Mouse (Mus musculus) 416B (cell line): Measurements from ENCODE around the gene Trim2.

Experiments
- DNase-seq: peaks from one replicate; pipeline ENCODE4 v3.0.0; 2011; ENCODE audit warnings: low read depth

Gene Trim2

DNA sequence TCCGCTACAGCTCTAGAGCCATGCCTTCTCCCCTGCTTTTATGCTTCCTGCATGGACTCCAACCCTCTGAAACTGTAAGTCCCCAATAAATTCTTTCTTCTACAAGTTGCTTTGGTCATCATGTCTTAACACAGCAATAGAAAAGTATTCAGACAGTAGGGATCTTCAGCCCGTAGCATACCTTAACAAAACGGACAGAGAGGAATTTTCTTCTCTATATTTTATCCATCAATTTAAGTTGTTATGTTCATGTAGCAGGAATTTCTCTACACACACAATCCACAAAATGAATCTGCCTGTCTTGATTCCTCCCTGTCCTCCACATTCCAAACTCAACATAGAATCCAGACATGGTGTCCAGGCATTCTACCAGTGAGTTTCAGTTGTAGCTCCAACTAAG lies at the start of gene Trim2:
Gene Trim2 (minus strand): TSS at position 101 of the 400 bp plus-strand sequence.
- DNase-seq = no peak

DNA sequence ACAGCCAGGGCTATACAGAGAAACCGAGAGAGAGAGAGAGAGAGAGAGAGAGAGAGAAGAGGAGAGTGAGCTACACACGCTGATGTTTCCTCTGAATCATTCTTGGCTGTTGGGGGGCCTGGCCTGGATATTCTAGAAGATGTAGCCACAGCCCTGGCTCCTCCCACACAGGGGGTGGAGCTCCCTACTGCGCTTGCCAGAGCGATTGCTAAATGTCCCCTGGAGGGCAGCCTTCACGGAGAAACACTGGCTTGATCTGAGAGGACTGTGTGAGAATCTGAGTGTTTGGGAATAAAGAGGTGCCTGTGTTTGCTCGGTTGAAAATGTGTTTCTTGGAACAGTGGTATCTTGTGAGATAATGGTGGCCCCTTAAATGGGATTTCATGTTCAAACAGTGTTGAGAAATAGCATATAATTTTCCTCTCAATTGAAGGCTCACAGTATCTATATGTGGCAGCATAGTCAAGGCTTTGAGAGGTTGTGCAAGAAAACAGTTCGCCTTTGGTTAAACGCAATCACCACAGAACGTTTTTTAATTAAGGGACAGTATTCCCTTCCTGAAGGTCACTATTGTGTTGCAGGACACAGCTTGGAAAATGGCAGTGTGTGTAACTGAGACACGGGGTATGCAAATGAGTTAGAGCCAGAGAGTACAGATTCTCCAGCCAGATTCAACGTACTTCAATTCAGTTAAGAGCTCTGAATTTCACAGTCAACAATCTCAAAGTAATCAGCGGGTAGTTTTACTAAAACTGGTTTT lies 49.4 kb upstream of the Trim2 start:
- peak; percentile 96 for DNase-seq

DNA sequence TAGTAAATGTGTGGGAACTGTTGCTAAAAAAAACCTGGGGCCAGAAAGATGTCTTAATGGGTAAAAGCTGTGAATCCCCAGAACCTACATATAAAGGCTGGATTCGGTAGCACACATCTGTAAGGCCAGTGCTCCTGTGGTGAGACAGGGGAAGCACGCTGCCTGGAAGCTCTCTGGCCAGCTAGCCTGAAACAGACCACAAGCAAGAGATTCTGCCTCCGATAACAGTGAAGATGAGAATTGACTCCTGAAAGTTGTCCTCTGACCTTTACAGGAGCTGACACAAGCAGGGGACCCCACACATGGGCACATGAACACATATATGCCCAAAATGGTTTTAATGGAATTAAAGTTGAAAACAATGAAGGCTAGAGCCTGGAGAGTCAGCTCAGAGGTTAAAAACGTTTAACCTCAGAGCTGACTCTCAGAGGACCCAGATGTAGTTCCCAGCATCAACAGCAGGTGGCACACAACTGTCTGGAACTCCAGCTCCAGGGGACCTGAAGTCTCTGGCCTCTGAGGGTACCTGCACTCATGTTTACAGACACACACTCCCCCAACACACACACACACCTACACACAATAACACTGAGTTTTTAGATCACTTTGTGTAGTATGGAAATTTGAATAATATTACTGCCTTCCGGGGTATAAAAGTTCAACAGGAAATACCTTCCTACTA lies 45.8 kb upstream of the Trim2 start:
- DNase-seq = peak; percentile 89

DNA sequence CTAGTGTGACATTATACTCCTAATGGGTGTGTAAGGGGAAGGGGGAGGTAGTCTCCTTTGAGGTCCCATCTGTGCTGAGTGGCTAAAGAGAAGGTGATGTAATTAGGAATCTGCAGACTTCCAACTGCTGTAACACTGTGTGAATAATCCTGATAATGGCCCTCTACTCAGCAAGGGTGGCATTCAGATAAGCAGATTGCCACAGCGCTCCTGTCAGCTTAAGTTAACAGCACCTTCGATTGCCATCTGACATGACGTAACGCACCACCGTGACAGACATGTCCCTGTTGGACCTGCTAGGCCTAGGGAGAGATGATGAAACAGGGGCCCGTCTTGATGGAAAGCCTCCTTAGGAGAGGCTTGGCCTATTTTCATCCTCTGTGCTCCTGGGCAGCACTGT lies 43.6 kb upstream of the Trim2 start:
- peak; percentile 68 for DNase-seq

DNA sequence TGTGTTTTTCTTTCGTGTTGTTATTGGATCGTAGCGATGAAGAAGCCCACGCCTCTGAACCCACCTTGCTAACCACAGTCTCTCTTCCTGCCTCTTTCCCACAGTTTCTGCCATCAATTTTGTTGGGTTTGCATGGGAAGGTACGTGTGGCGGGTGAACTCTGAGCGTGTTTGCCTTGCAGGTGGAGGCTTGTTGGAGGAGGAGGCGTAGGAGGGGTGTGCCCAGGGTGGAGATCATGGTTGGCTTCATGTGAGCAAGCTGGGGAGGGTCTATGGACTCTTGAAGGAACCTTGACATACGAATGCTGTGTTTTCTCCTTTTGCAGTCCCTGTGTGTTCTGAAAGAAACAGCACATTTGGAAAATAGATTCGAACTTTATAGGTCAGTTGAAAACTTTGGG lies 43.1 kb upstream of the Trim2 start:
- DNase-seq = no peak

DNA sequence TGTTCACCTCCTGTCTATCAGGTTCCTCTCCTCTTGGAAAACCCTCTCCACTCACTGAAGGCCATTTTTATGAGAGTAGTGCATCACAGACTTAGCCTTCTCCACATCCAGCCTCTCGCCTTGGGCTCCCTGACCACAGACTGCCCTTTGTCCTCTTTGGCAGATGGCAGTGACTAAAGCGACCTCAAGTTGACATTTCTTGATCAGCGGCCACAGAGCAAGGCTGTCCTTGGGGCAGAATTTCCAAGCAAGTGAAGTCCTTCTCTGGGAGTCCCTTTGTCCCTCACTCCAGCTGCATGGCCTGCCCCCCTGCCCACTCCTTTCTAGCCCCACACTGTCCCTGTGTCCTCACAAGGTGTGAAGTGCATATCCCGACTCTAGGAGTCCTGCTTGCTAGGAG lies 40.7 kb upstream of the Trim2 start:
- DNase-seq = peak; percentile 56

DNA sequence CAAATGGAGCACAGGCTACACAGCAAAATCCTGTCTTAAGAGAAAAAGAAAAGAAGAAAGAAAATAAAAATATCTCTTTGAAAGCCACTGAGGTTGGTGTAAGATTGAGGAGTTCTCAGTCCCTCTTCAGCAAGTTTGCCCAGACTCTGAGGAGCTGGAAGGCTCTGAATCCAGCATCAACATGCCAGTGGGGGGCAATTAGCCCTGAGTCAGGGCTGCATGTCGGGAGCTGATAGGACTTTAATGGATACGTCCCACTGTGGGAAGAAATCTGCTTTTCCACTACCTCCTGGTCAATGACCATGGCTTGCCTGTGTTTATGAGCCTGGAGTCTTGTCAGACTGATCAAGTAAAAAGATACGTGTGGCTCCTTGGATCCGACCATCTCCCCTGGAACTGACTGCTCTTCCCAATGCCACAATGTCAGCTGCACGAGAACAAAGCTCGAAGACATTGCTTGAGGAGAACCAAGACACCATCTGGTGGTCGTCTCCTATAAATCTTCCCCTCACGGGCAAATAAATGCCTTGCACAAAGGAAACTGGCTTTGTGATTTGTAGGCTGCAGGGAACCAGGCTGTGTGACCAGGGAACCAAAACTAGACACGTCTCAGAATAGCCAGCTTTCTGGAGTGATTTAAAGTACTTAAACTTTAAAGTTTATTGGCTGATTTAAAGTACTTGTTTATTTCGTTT lies 39.9 kb upstream of the Trim2 start:
- DNase-seq = peak; percentile 41

DNA sequence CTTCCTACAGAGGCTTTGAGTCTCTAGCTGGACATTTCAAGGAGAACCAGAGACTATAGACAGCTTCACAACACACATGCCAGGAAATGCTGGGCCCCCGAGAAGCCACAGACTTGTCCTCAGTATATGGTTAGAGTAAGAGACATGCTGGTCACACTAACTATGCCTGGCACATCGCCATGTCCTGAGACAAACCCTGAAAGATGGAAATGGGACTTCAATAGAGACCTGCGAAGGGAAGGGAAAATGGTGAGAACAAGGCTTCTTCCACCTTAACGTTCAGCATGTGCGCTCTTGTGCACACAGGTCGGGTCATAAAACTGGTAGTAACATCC lies 38.9 kb upstream of the Trim2 start:
- DNase-seq = peak; percentile 88

DNA sequence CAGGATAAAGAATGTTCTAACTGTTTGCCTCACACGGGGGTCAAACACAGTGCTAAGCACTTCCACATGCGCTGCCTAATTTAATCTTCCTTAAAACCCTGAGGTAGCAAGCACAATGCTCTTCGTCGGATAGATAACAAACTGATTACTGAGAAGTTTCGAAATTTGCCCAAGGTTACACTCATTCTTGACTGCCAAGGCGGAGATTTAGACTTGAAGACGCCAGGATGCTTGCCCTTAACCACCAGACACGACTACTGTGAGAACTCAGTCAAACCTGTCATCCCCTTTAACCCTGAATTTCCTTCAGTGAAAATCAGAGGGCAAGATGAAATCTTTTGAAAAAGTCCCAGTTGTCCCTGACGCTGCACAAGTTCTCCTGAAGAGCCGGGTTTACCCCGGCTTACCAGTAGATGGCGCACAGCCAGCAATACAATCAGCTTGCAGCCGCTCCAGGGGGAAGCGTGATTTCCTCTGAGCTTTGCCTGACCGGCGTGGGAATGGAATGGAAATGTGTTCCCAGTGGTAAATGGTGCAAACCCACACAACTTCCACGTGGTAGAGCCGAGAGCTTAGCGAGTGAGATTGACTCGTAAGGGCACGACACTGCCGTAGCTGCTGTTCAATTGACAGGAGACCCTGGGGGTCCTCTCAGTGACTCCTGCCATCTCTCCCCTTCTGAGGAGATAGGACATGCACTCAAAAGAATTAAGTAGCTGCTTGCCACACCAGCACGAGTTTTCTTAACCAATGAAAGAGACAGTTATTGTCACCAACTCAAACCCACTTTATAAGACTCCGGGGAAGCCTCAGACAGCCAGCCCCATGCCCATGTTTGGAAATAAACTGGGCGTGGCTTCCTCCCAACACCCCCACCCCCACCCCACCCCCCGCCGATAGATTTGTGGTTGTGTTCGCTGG lies 38.3 kb upstream of the Trim2 start:
- DNase-seq = peak; percentile 86

DNA sequence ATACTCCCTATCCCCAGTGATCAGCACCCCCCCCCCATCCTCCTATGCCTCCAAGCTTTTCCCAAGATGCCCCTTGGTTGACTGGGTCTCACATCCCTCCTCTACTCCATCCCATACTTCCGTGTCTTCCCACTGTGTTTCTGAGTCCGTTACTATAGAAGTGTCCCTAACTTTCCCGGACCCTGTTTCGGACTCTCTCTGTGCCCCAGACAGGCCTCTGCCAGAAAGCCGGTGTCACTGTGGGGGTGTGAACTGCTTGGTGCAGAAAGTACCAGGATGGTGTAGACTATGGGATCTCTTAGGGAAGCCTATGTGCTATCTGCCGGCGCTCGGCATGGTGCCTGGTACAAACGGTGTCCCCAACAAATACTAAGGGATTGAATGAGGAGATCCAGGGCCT lies 36.4 kb upstream of the Trim2 start:
- DNase-seq = no peak

DNA sequence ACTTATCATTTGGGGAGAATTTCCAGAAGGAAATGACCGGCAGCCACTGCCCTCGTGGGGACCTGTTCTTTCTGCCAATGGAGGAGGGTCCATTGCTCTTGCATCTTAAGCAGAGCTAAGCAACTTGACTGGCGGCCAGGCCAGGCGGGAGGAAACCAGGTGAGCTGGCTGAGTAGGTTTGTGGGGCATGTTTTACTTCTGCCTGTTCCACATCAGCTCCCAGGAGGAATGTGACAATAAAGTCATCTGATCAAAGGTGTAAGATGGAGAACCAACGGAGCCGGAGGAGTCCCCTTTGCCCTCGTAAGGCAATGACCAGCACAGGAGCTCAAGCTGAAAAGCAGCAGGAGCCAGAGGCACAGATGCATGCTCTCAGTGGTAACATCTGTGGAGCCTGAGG lies 35.1 kb upstream of the Trim2 start:
- DNase-seq = no peak

DNA sequence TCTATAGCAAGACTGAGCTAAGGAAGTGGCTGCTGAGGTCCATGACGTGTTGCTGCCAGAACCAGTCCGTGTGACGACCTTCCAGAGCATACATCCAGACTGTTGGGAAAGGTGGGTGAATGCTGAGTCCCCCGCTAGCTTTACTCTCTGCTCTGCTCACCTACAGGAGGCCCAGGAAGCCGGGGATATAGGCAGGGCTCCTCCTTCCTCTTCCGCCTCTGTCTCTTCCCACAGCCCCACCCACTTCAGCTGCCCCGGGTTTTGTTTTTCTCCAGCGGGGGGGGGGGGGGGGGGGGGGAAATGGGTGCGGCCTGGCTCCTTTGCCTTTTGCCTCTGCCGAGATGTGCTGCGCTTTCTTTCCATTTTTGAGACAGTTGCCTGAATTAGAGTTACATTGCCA lies 30.9 kb upstream of the Trim2 start:
- DNase-seq = peak; percentile 72

DNA sequence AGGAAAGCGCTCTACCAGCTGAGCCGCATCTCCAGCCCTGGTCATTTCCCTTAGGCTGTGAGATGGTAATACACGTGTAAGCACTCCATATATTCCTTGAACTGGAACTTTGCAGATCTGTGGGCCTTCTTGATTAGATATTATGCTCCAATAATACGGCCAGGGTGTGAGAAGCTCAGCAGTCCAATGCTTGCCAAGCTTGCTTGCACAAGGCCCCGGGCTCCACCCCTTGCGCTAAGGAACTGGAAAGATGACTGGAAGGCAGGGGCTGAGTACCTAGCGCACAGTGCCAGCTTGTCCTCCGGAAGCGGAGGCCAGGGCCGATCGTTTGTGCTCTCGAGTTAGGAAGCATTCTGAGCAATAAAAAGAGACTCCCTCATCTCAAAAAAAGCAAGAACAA lies 29.7 kb upstream of the Trim2 start:
- DNase-seq = no peak

DNA sequence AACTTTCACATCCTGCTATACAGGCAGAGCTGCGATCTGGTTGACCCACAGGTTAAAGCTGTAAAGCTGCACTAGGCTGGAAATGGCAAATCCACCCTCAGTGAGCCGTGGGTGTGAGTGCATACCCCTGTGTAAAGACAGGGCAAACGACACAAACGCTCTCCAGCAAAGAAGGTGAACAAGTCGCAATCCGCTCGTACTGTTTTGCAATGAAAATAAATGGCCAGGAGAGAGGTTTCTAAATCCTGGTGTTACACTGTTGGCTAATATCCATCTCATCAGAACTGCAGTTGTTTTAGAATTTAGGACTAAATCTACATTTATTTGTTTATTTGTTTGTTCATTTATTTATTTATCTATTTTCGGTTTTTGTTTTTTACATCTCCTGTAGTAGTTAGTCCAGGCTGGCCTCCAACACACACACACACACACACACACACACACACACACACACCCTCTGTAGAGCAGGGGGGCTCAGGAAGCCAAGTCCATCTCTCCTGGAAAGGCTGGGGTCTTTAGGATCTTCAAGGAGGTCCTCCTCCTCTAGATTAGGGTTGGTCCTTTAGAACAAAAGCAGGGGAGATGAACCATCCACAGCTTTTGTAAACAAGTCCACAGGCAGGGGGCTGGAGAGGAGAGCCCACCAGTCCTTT lies 28.9 kb upstream of the Trim2 start:
- DNase-seq = no peak

DNA sequence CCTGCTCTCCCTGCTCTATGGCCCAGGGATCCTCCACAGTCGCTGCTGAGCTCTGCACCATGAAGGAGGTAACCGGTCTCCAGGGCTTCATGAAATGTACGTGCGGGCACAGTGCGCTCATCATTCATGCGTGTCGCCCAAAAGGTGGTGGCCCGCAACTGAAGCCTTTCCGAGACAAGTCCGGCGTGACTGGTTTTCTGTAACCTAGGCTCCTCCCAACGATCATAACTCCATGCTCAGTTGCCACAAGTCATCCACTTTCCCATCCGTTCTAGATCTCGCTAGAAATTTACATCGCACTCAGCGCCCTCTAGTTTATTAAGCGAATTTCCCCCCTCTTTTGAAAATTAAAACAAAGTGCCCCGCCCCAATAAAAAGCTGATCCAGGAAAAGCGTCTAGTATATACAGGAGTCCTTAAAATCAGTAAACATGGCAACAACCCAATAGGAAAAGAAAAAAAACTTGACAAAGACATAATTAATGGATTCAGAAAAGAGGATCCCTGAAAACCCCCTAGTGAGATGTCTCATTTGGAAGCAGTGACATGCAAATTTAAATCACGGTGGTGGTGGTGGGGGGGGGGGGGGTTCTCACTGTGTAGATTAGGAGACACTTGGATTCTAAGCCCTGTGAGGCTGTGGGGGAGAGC lies 28.2 kb upstream of the Trim2 start:
- no peak for DNase-seq

DNA sequence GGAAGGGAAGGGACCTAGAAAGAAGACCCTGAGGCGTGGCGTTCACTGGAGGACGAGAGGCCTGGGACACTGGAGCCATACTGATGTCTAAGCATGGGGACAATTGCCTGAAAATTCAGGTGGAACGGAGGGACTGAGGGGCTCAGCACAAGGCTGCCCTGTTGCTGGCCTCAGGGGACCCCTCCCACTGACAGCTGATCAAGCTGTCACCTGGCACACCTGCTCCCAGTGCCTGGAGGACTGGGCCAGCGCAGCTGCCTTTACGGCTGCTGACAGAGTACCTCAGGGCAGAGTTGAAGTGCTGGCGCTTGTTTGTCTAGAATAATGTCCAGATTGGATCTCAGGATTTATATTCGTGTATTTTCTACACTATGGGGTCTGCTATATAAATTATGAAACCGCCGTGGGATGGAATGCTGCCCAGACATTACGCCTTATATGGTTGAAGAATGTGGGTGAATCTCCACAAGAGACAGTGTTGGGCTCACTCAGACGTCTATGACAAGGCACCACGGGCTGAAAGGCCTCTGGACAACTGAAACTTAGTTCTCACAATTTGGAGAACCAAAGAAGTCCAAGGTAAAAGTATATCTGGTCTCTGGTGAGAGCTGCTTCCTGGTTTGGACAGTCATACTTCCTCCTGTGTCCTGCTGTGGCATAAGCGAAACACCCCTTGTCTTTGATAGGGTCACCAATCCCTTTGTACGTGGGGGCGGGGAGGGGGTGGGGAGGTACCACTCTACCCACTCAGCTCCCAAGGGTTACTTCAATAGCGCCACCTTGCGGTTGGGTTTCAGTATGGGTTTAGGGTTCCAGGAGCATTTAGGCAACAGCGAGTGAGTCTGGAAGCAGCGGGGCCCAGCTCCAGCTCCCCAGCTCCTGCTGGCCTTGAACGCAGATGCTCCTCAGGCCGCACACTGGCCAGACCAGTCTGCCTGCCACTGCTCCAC lies 27.0 kb upstream of the Trim2 start:
- peak; percentile 91 for DNase-seq

DNA sequence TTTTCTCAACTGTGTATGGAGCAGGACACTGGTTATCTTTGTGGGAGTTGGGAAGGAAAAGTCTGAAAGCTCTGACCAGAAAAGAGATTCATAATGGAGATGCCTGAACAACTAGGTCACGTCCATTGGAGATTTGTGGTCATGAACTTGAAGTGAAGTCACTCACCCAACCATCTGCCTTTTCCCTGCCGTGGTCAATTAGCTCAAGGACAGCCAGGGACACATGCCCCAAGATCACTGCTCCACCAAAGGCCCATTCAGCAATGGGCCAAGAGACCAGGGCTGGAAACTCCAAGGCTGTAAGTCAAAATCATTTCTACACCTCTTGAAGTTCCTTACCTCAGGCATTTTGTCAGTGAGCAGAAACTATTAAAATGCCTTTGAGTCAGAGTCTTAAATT lies 23.5 kb upstream of the Trim2 start:
- no peak for DNase-seq

DNA sequence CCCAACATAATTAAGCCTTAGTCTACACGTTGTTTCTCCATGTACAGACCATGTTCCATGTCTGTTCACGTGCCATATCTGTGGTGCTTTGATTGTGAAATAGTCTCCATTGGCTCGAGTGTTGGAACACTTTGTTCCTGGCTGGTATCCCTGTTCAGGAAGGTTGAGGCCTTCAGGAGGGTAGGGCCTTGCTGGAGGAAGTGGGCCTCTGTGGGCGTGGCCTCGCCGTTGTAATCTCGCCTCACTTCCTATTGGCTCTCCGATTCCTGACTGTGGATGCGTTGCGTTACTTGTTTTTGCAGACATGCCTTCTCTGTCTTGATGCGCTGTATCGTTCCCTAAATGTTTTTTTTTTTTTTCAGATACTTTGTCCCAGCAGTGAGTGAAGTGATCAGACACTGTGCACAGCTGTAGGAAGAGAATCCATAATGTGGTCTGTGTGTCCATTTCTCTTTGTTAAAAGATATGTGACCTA lies 18.3 kb upstream of the Trim2 start:
- DNase-seq = peak; percentile 36

DNA sequence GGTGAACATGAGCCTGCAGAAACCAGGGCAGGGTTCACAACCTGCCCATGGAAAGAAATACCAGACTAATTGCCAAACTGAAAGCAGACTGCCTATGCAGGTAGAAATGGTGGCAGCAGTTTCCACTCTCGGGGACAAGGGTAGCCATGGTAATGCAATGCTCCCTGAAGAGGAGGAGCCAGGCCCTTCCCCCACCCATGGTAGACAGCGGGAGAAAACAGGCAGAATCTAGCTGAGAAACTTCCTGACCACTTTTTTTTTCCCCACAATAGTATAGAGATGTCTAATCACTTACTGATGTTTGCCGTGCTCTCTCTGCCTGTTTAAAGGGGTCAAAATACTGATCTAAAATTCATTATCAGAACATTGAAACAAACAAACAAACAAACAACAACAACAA lies 17.8 kb upstream of the Trim2 start:
- peak; percentile 33 for DNase-seq

DNA sequence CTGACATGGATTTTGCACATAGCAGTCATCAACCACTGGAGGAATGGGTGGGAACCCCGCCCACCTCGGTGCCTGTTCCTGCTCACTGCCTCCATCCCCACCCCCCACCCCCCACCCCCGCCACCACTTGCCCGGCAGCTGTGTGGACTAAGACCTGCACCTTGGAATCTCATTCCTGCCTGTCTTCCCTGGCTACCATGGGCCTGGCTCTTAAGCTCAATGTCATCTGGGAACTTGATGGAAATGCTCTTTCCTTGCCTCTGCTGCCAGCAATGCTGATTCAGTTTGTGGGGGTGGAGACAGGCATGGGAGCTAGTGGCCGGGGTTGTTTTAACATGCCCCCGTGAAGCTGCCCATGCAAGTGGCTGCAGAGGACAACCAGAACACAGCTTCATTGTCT lies 17.3 kb upstream of the Trim2 start:
- no peak for DNase-seq
